Mouse (Mus musculus) intestine, postnatal 0 days (tissue): ENCODE measurements around the gene Cpa4. TPM values are rescaled to one million over a fixed set of nuclear protein-coding genes. Genes with fewer than 3 reads are reported as not detected.

Experiments
- ATAC-seq: fragments of 200-750 bp; cut with Nextera tagmentation; 2 replicates; pipeline ENCODE4 v1.8.0; 2017; ENCODE audit warnings: mild to moderate bottlenecking, moderate TSS enrichment, moderate library complexity
- H3K27ac ChIP-seq: fragments of 300-500 bp; sonication (generic); 2 replicates; pipeline ENCODE4 v1.5.1; 2014; ENCODE audit warnings: mild to moderate bottlenecking, low read depth, low read length, moderate library complexity
- H3K27me3 ChIP-seq: fragments of 300-500 bp; sonication (generic); replicated peaks from 2 replicates; pipeline ENCODE4 v1.6.1; 2014; ENCODE audit warnings: low read length, mixed read lengths; ENCODE audit not compliant: control insufficient read depth, insufficient read depth
- H3K36me3 ChIP-seq: fragments of 300-500 bp; sonication (generic); 2 replicates; pipeline ENCODE4 v1.6.1; 2014; ENCODE audit warnings: mild to moderate bottlenecking, moderate library complexity; ENCODE audit not compliant: control insufficient read depth, insufficient read depth
- H3K4me1 ChIP-seq: fragments of 300-500 bp; sonication (generic); replicated peaks from 2 replicates; pipeline ENCODE4 v1.6.1; 2014; ENCODE audit warnings: antibody characterized with exemption, low read length, mixed read lengths; ENCODE audit not compliant: control insufficient read depth, insufficient read depth
- H3K4me2 ChIP-seq: fragments of 300-500 bp; sonication (generic); replicated peaks from 2 replicates; pipeline ENCODE4 v1.6.1; 2014; ENCODE audit warnings: low read depth, mild to moderate bottlenecking, moderate library complexity
- H3K4me3 ChIP-seq: fragments of 300-500 bp; sonication (generic); 2 replicates; pipeline ENCODE4 v1.5.1; 2014; ENCODE audit warnings: low read depth, low read length
- H3K9ac ChIP-seq: fragments of 300-500 bp; sonication (generic); 2 replicates; pipeline ENCODE4 v1.6.1; 2014; ENCODE audit warnings: mild to moderate bottlenecking, low read depth, low read length
- H3K9me3 ChIP-seq: fragments of 300-500 bp; sonication (generic); 2 replicates; pipeline ENCODE4 v1.6.1; 2016; ENCODE audit warnings: mixed run types; ENCODE audit not compliant: control insufficient read depth
- CTCF ChIP-seq: sonication (generic); IDR thresholded peaks from 2 replicates; pipeline ENCODE4 v1.5.1; 2016; ENCODE audit warnings: low read depth, mild to moderate bottlenecking, control low read depth, antibody characterized with exemption, moderate library complexity
- WGBS: fragments of 180-500 bp; shearing (Covaris S2); extraction: QIAGEN DNeasy Blood & Tissue Kit; methylation state at CpG from one replicate; pipeline ENCODE4 v1.1.7; 2014; 5-methylcytosine and 5-hydroxymethylcytosine counted together
- polyA plus RNA-seq: library from polyadenylated mRNA; unstranded; fragments of >200 nt; fragmentation: Nextera tagmentation; extraction: Ambion mirVana; gene quantifications from 2 replicates; pipeline ENCODE4 v1.2.1, GENCODE M21; 2015

The Cpa4 gene
- polyA plus RNA-seq, 1 experiment from 2014 or later: 0.04 TPM

GRCm38 (mm10) chr6:30619606-30620005 lies 51.4 kb downstream of the Cpa4 start:
- H3K9ac ChIP-seq: no peak overlapping the region
- no peaks in the 10 kb centered on the region for H3K36me3 ChIP-seq
- H3K4me3 ChIP-seq: no peak overlapping the region
- TF ChIP-seq CTCF: no peak
- no peaks in the 10 kb centered on the region for H3K9me3 ChIP-seq
- H3K27me3 ChIP-seq: peaks cover 3% of the 10 kb centered on the region; the same call in 1 of the 2 replicates
- no peak overlapping the region for H3K4me2 ChIP-seq
- ATAC-seq: no peak
- WGBS: 86% methylated on average over 5 of the region's 5 CpGs
- H3K27ac ChIP-seq: no peak overlapping the region
- H3K4me1 ChIP-seq: no peaks in the 10 kb centered on the region

DNA sequence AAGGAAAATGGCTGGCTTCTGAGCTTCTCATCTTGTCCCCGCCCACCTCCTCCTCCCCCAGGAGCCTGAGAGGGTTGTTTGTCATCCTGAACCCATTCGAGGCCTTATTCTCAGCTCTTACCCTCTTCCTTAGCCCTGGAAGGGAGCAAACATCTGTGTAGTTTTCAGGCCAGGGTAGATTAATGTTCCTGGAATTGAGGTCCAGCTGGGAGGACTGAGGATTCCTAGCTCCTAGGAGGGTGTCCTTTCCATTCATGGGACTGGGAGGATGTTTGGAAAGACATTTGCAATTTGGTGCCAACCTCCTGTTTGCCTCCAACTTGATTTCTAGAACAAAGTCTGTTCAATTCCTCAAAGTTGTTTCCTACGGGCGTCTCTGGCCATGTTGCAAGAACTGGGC lies 52.4 kb downstream of the Cpa4 start:
- no peaks in the 10 kb centered on the region for H3K36me3 ChIP-seq
- no peak overlapping the region for H3K9ac ChIP-seq
- no peak for TF ChIP-seq CTCF
- no peak overlapping the region for H3K4me3 ChIP-seq
- no peaks in the 10 kb centered on the region for H3K9me3 ChIP-seq
- H3K4me2 ChIP-seq: no peak overlapping the region
- H3K27ac ChIP-seq: no peak overlapping the region
- 81% methylated on average over 4 of the region's 4 CpGs for WGBS
- H3K27me3 ChIP-seq: peaks cover 3% of the 10 kb centered on the region; the same call in 1 of the 2 replicates
- ATAC-seq: no peak
- H3K4me1 ChIP-seq: no peaks in the 10 kb centered on the region

- WGBS: 88% methylated on average over 6 of the region's 6 CpGs
- H3K36me3 ChIP-seq: no peaks in the 10 kb centered on the region
Observed at GRCm38 (mm10) chr6:30620994-30621393, 52.8 kb downstream of the Cpa4 start.

GRCm38 (mm10) chr6:30621986-30622389 lies 53.8 kb downstream of the Cpa4 start:
- Histone ChIP-seq H3K4me1 (no peaks in the 10 kb centered on the region), H3K36me3 (no peaks in the 10 kb centered on the region), H3K27ac (no peak overlapping the region), H3K4me3 (no peak overlapping the region), H3K9ac (no peak overlapping the region), H3K9me3 (no peaks in the 10 kb centered on the region), H3K27me3 (peaks cover 3% of the 10 kb centered on the region; the same call in 1 of the 2 replicates), H3K4me2 (no peak overlapping the region)
- no peak for ATAC-seq
- 45% methylated on average over 4 of the region's 4 CpGs for whole genome bisulfite sequencing
- no peak for TF ChIP-seq CTCF

More at GRCm38 (mm10) chr6:30620994-30621393, 52.8 kb downstream of the Cpa4 start:
- ATAC-seq: no peak
- Histone ChIP-seq H3K4me2 (no peak overlapping the region), H3K27me3 (peaks cover 3% of the 10 kb centered on the region; the same call in 1 of the 2 replicates), H3K27ac (no peak overlapping the region), H3K9me3 (no peaks in the 10 kb centered on the region), H3K4me1 (no peaks in the 10 kb centered on the region), H3K4me3 (no peak overlapping the region), H3K9ac (no peak overlapping the region)
- TF ChIP-seq CTCF: no peak

DNA sequence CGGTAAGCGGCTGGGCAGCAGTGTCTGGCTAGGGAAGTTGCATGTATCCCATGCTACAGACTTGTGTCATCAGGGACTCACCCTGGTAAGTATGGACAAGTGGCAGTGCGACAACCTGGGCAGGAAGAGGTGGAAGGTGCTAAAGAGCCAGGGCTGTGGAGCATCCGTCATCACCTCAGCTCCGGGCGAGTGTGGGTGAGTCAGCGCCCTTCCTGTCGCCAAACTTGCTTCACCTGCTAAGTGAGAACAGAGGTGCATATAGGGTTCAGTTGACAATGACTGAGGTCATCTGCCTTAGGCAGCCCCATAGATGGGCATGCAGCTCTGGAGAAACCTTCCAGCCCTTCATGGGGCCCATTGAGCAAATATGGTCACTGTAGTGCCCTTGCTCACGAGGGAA lies 56.6 kb downstream of the Cpa4 start:
- Histone ChIP-seq H3K27ac (no peak overlapping the region), H3K4me2 (no peak overlapping the region), H3K9ac (no peak overlapping the region), H3K36me3 (no peaks in the 10 kb centered on the region), H3K27me3 (no peaks in the 10 kb centered on the region), H3K9me3 (no peaks in the 10 kb centered on the region), H3K4me3 (no peak overlapping the region), H3K4me1 (no peaks in the 10 kb centered on the region)
- WGBS: 88% methylated on average over 9 of the region's 9 CpGs
- ATAC-seq: no peak
- TF ChIP-seq CTCF: no peak

- WGBS: 48% methylated on average over 6 of the region's 6 CpGs
Observed at GRCm38 (mm10) chr6:30628152-30628551, 60.0 kb downstream of the Cpa4 start.

GRCm38 (mm10) chr6:30629989-30630388 lies 61.8 kb downstream of the Cpa4 start:
- Histone ChIP-seq H3K4me2 (no peak overlapping the region), H3K36me3 (no peaks in the 10 kb centered on the region), H3K27ac (no peak overlapping the region), H3K4me3 (no peak overlapping the region), H3K9ac (no peak overlapping the region), H3K9me3 (no peaks in the 10 kb centered on the region), H3K27me3 (no peaks in the 10 kb centered on the region), H3K4me1 (no peaks in the 10 kb centered on the region)
- no peak for TF ChIP-seq CTCF
- ATAC-seq: no peak
- 76% methylated on average over 1 of the region's 1 CpGs for WGBS

More at GRCm38 (mm10) chr6:30628152-30628551, 60.0 kb downstream of the Cpa4 start:
- Histone ChIP-seq H3K27me3 (no peaks in the 10 kb centered on the region), H3K4me3 (no peak overlapping the region), H3K27ac (no peak overlapping the region), H3K4me1 (no peaks in the 10 kb centered on the region), H3K9me3 (no peaks in the 10 kb centered on the region), H3K36me3 (no peaks in the 10 kb centered on the region), H3K9ac (no peak overlapping the region), H3K4me2 (no peak overlapping the region)
- no peak for ATAC-seq
- TF ChIP-seq CTCF: no peak
